Mouse (Mus musculus) liver, embryonic 14.5 days (tissue): ENCODE measurements around the gene Ntn1.

ENCODE experiments used
- CTCF ChIP-seq: IDR thresholded peaks from 2 replicates; pipeline ENCODE4 v1.5.1; 2016; ENCODE audit warnings: antibody characterized with exemption, low read depth, control low read depth
- EP300 ChIP-seq: IDR thresholded peaks from 2 replicates; pipeline ENCODE4 v1.6.1; 2016; ENCODE audit warnings: antibody characterized with exemption, low read depth

- TF ChIP-seq CTCF (no peak), EP300 (no peak)
These were observed 13.2 kb downstream of the Ntn1 start for GRCm38 (mm10) chr11:68387441-68387760.
